Mouse (Mus musculus) megakaryocyte, embryonic 14.5 days (primary cell): ENCODE results near the gene Kif26b.

Experiments used
- FLI1 ChIP-seq: IDR thresholded peaks from 2 replicates; pipeline ENCODE4 v1.6.1; 2012; ENCODE audit warnings: low read length, inconsistent platforms, mixed read lengths
- GATA1 ChIP-seq: IDR thresholded peaks from 3 replicates; pipeline ENCODE4 v1.6.1; 2012; ENCODE audit warnings: mixed read lengths, low read length, inconsistent platforms, borderline replicate concordance

DNA sequence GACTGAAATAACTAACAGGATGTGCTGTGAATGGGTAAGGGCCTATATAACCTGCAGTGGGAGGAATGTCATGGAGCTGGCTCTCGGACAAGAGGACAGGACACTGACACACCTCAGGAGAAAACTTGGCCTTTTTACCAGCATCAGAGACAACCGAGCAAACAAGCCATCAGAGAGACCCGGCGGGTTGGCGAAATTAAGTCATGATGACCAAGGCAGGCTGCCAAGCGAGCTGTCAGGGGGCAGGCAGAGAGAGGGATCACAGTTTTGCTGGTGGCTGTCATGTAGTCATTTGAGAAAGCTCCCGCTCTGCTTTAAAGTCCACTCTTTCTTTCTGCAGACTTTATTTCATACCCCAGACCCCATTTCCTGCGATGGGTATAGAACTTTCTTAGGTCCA lies 27.3 kb downstream of the Kif26b start:
- no peak for TF ChIP-seq GATA1
- TF ChIP-seq FLI1, result no peak
